Mouse (Mus musculus) midbrain, embryonic 11.5 days (tissue): ENCODE results near the gene Slc22a23. TPM values are rescaled to one million over a fixed set of nuclear protein-coding genes. Genes with fewer than 3 reads are reported as not detected.
A peak's percentile ranks its signal among the peaks of the same experiment; 100 is the strongest.

Experiments used
- ATAC-seq: fragments of 200-750 bp; cut with Nextera tagmentation; 2 replicates; pipeline ENCODE4 v1.8.0; 2017; ENCODE audit warnings: moderate TSS enrichment, moderate library complexity; ENCODE audit not compliant: low FRiP score
- DNase-seq: peaks from one replicate; pipeline ENCODE4 v3.0.0; 2015; ENCODE audit warnings: low spot score; ENCODE audit errors: missing footprints
- H3K27ac ChIP-seq: fragments of 300-500 bp; sonication (generic); 2 replicates; pipeline ENCODE4 v1.5.1; 2014; ENCODE audit warnings: low read depth, low read length
- H3K27me3 ChIP-seq: fragments of 300-500 bp; sonication (generic); 2 replicates; pipeline ENCODE4 v1.6.1; 2014; ENCODE audit warnings: mild to moderate bottlenecking, low read length, moderate library complexity, mixed read lengths; ENCODE audit not compliant: control insufficient read depth, insufficient read depth
- H3K36me3 ChIP-seq: fragments of 300-500 bp; sonication (generic); 2 replicates; pipeline ENCODE4 v1.6.1; 2014; ENCODE audit warnings: mild to moderate bottlenecking, low read length, moderate library complexity, mixed read lengths; ENCODE audit not compliant: control insufficient read depth, insufficient read depth
- H3K4me1 ChIP-seq: fragments of 300-500 bp; sonication (generic); 2 replicates; pipeline ENCODE4 v1.6.1; 2014; ENCODE audit warnings: low read length; ENCODE audit not compliant: control insufficient read depth, insufficient read depth
- H3K4me2 ChIP-seq: fragments of 300-500 bp; sonication (generic); 2 replicates; pipeline ENCODE4 v1.6.1; 2014; ENCODE audit warnings: mild to moderate bottlenecking, moderate library complexity
- H3K4me3 ChIP-seq: fragments of 300-500 bp; sonication (generic); 2 replicates; pipeline ENCODE4 v1.5.1; 2014; ENCODE audit warnings: low read depth, low read length
- H3K9ac ChIP-seq: fragments of 300-500 bp; sonication (generic); 2 replicates; pipeline ENCODE4 v1.6.1; 2014; ENCODE audit warnings: low read length
- H3K9me3 ChIP-seq: fragments of 300-500 bp; sonication (generic); 2 replicates; pipeline ENCODE4 v1.6.1; 2016; ENCODE audit warnings: low read length; ENCODE audit not compliant: control insufficient read depth
- WGBS: fragments of 180-500 bp; shearing (Covaris S2); extraction: QIAGEN DNeasy Blood & Tissue Kit; methylation state at CpG from one replicate; pipeline ENCODE4 v1.1.7; 2014; 5-methylcytosine and 5-hydroxymethylcytosine counted together
- polyA plus RNA-seq: library from polyadenylated mRNA; unstranded; fragments of >200 nt; fragmentation: Nextera tagmentation; extraction: Ambion mirVana; gene quantifications from 2 replicates; pipeline ENCODE4 v1.2.1, GENCODE M21; 2014

Gene Slc22a23
- polyA plus RNA-seq, 1 experiment from 2014 or later, result 18.5 TPM

DNA sequence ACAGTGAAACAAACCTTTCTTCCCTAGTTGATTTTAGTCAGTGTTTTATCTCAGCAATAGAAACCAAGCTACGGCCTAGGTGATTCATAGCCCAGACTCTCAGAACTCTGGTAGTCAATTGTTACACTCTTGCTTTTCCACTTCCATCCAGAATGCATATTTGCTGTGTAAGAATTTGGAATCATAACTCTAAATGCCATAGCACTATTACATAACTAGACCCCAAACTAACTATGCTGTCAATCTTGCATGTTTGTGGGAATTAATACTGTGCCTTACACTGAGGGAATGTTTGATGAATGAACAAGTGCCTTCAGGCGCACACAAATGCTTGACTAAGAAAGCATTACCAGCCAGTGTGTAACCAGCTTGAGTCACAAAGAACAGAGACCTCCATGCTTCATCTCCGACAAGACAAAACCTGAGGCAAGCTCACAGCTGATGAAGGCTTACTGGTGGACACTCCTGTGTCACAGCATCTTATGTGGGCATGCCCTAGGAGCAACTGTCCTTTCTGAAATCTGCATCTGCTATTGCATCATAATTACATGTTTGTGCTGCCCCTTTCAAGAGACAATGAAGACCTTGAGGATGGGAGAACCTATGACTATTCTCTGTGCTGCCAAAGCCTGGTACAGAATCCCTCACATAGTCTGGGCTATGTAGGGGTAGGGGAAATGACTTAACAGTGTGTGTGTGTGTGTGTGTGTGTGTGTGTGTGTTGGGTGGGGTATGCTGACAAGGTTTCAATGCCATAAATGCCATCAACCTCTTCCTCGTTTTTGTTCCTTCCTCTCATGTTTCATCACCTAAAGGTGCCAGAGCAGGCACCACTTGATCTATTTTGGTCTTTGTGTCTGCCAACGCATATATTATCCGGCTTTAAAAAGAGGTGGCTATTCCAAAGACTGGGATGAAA, 27.2 kb upstream of the Slc22a23 start:
- no peaks in the 10 kb centered on the region for H3K27me3 ChIP-seq
- H3K4me2 ChIP-seq, result no peak overlapping the region
- H3K27ac ChIP-seq, result no peak overlapping the region
- H3K36me3 ChIP-seq, result no peaks in the 10 kb centered on the region
- no peak overlapping the region for H3K4me3 ChIP-seq
- DNase-seq (no peak), ATAC-seq (no peak)
- H3K9ac ChIP-seq, result no peak overlapping the region
- no peaks in the 10 kb centered on the region for H3K4me1 ChIP-seq
- 86% methylated on average over 6 of the region's 6 CpGs for WGBS
- no peaks in the 10 kb centered on the region for H3K9me3 ChIP-seq

DNA sequence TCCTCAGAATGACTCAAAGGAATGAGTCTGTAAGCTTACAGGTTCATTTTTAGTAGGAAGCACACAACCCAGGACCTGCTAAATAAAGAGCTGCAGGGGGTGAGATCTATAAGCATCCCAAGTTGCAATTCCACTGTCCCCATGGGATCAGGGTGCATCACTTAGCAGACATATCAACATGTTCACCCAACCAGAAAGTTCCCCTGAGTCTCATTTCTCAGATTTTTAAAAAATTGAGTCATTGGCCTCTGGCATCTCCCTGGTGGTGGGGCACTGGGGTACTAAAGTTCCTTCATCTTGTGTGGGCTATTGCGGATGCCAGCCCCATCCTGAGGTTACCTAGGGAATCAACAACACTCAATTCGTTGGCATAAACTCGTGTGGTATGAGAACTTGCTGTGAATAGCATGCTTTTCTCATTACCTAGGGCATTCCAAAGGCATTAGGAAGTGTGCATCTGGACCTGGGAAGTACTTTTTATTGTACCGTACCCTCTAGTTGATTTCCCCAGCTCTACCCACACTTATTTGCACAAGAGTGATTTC, 25.4 kb upstream of the Slc22a23 start:
- Histone ChIP-seq H3K27me3 (no peaks in the 10 kb centered on the region), H3K36me3 (no peaks in the 10 kb centered on the region), H3K4me1 (no peaks in the 10 kb centered on the region), H3K4me2 (no peak overlapping the region), H3K9me3 (no peaks in the 10 kb centered on the region), H3K4me3 (no peak overlapping the region), H3K9ac (no peak overlapping the region), H3K27ac (no peak overlapping the region)
- ATAC-seq (no peak), DNase-seq (no peak)
- 87% methylated on average over 4 of the region's 4 CpGs for WGBS

DNA sequence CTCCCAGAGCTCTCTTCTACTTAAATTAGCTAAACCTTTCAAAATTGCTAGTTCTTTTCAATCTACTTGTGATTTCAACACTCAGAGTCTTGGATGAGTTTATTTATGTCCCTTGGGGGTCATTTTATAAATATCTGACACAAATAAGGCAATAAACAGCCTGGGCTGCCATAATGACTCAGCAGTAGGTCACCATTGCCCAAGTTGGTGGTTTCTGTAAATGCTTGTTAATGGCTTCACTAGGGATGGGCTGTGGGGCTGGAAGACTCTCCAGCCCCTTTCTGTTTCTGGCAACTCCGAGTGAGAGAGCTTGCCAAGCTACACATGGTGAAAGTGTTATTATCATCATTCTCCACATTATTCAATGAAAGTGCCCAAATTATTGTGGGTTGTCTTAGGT, 20.2 kb upstream of the Slc22a23 start:
- Histone ChIP-seq H3K27me3 (no peaks in the 10 kb centered on the region), H3K9ac (no peak overlapping the region), H3K4me3 (no peak overlapping the region), H3K36me3 (no peaks in the 10 kb centered on the region), H3K27ac (no peak overlapping the region), H3K4me1 (no peaks in the 10 kb centered on the region), H3K9me3 (no peaks in the 10 kb centered on the region), H3K4me2 (no peak overlapping the region)
- 72% methylated on average over 1 of the region's 1 CpGs for WGBS
- ATAC-seq (no peak), DNase-seq (no peak)

DNA sequence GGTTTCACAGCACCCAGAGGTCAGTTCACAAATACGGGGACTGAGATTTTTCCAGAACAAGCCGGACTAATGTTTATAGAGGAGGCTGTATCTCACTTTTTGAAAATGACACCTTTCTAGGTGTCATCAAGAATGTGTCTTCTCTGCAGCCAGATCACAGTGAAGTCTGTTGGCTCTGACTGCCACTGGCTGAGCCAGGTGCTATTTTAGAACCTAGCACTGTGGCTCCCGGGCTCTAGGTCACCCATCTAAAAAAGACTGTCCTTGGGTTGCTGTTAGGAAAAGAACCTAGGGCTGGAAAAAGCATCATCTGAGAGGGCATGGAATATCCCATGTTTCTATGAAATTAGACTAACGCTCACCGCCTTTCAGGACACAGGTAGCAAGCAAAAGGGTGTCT, 10.7 kb upstream of the Slc22a23 start:
- no peaks in the 10 kb centered on the region for H3K9me3 ChIP-seq
- no peak overlapping the region for H3K4me3 ChIP-seq
- no peak overlapping the region for H3K4me2 ChIP-seq
- no peak overlapping the region for H3K9ac ChIP-seq
- 94% methylated on average over 5 of the region's 5 CpGs for WGBS
- no peaks in the 10 kb centered on the region for H3K27me3 ChIP-seq
- DNase-seq (no peak), ATAC-seq (no peak)
- H3K36me3 ChIP-seq, result no peaks in the 10 kb centered on the region
- no peaks in the 10 kb centered on the region for H3K4me1 ChIP-seq
- H3K27ac ChIP-seq, result no peak overlapping the region

DNA sequence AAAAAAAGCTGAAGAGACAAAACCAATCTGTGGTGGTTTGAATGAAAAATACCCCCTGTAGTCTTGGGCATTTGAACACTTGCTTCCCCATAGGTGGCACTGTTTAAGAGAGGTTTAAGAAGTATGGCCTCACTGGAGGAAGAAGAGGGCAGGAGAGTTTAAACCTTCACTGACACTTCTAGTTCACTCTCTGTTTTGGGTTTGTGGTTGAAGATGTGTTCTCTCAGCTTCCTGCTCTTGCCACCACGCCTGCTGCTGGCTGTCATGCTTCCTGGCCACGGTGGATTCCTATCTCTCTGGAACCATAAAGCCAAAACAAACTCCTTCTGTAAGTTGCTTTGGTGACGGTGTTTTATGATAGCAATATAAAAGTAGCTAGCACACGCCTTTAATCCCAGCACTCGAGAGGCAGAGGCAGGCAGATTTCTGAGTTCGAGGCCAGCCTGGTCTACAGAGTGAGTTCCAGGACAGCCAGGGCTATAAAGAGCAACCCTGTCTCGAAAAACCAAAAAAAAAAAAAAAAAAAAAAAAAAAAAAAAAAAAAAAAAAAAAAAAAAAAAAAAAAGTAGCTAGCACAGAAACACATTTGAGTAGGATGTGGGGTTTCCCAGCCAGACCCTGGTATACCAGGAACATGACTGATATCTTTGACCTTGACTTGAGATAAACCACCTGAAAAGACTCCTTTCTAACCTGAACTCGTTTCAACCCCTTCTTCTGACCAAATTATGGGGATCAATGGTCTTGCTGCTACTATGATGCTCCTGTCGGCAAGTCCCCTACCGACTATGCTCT, 10.0 kb upstream of the Slc22a23 start:
- Histone ChIP-seq H3K4me3 (no peak overlapping the region), H3K9me3 (no peaks in the 10 kb centered on the region), H3K4me1 (no peaks in the 10 kb centered on the region), H3K4me2 (no peak overlapping the region), H3K27ac (no peak overlapping the region), H3K27me3 (no peaks in the 10 kb centered on the region), H3K36me3 (no peaks in the 10 kb centered on the region), H3K9ac (no peak overlapping the region)
- whole genome bisulfite sequencing, result 89% methylated on average over 10 of the region's 10 CpGs
- peak; percentile 75 for DNase-seq
- no peak for ATAC-seq

DNA sequence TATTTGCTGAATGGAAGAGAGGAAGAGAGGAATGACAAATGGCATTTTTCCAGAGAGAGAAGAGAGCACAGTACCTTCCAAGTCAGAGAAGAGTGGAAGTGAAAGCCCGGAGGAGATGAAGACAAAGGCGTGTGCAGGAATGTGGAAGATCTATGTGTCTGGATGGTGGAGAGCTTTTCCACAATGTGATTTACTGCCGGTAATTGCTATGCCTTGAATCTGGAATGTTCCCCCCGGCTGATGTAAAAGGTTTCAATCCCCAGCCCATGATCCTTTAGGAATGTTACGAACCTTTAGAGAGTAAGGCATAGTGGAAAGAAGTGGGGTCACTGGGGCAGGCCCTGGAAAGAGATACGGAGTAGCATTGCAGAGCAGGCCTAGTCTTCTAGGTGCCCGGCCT, 8.3 kb upstream of the Slc22a23 start:
- Histone ChIP-seq H3K27ac (no peak overlapping the region), H3K27me3 (no peaks in the 10 kb centered on the region), H3K4me1 (no peaks in the 10 kb centered on the region), H3K4me2 (no peak overlapping the region), H3K9ac (no peak overlapping the region), H3K9me3 (no peaks in the 10 kb centered on the region), H3K36me3 (no peaks in the 10 kb centered on the region), H3K4me3 (no peak overlapping the region)
- DNase-seq (no peak), ATAC-seq (no peak)
- 85% methylated on average over 7 of the region's 7 CpGs for WGBS

DNA sequence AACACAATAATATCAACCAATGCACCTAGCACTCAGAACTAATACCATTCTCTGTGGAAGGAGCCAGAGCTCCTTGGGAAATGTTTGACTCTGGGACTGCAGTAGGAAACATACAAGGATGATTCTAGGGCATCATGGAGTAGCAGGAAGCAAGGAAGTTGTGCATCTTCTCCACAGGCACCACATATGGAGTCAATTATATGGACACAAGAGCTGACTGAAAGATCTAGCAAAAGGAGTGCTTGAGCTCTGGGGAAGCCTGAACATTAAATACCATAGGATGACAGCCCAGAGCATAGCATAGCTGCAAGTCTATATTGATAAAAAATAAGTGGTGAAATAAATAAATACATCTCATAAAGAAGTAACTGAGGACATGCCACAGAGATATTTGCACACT, 6.5 kb upstream of the Slc22a23 start:
- H3K9me3 ChIP-seq, result no peaks in the 10 kb centered on the region
- H3K36me3 ChIP-seq, result no peaks in the 10 kb centered on the region
- H3K4me3 ChIP-seq, result no peak overlapping the region
- no peaks in the 10 kb centered on the region for H3K4me1 ChIP-seq
- DNase-seq (no peak), ATAC-seq (no peak)
- no peak overlapping the region for H3K9ac ChIP-seq
- H3K27ac ChIP-seq, result no peak overlapping the region
- H3K4me2 ChIP-seq, result no peak overlapping the region
- H3K27me3 ChIP-seq, result no peaks in the 10 kb centered on the region

DNA sequence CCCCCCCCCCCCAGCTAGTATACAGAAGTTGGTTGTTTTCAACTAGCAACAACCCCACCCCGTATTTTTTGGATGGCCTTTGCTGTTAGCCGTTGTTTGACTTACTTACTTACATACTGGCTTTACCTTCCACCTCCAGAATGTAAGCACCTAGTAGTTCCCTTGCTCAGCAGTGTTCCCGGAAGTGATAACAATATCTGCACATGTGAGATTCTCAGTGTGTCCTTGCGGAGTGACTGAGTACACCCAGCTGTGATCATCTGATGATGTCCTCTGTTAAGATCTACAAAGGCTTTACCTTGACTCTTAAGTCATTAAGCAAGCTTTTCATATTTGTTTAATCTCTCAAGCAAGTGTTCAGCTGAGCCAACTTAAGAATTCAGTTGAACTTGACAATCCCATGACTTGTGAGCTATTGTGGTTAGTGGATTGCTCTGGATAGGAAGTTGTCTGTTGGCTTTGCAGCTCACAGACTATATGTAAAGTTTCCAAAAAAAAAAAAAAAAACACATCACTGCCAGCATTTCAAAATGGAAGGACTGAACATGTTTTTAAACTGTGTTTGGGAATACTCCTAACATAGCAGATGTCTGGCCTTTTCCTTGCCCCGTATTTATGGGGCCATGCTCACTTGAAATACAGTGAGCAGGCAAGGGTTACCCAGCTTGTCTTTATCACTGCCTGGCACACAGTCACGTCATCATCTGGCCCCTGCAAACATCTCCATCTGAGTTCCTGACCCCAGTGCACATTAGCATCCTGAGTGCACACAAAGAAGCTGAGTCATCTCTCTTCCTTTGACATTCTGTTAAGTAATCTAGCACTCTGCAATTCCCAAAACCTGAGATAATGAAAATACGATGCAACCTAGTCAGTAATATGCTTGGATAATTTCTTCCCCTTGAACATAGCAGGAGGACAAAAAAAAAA, 3.2 kb upstream of the Slc22a23 start:
- H3K4me3 ChIP-seq, result no peak overlapping the region
- DNase-seq (no peak), ATAC-seq (no peak)
- H3K4me1 ChIP-seq, result peaks cover 12% of the 10 kb centered on the region
- H3K27me3 ChIP-seq, result no peaks in the 10 kb centered on the region; the same call in 1 of the 2 replicates
- H3K36me3 ChIP-seq, result no peaks in the 10 kb centered on the region
- H3K9ac ChIP-seq, result no peak overlapping the region
- H3K27ac ChIP-seq, result no peak overlapping the region
- WGBS, result 68% methylated on average over 7 of the region's 7 CpGs
- H3K9me3 ChIP-seq, result no peaks in the 10 kb centered on the region
- no peak overlapping the region for H3K4me2 ChIP-seq
